Mouse (Mus musculus): Measurements from ENCODE around the gene Oas1a.
A peak's percentile ranks its signal among the peaks of the same experiment; 100 is the strongest.
"Not testable (repeated sequence)": the region's sequence is repeated elsewhere in the genome, so short reads cannot be mapped to it uniquely, and the experiment has no call there.

The Oas1a gene

GRCm38 (mm10) chr5:120892243-120892660 is 15.1 kb downstream of the Oas1a start:
- DNase-seq: no peak

GRCm38 (mm10) chr5:120891566-120892242 is 15.6 kb downstream of the Oas1a start:
- not testable (repeated sequence) for DNase-seq

- no peak for DNase-seq
Measured at GRCm38 (mm10) chr5:120890991-120891390, 16.3 kb downstream of the Oas1a start.

GRCm38 (mm10) chr5:120890026-120890425 is 17.3 kb downstream of the Oas1a start:
- DNase-seq: no peak

- not testable (repeated sequence) for DNase-seq
Measured at GRCm38 (mm10) chr5:120888294-120888815, 19.0 kb downstream of the Oas1a start.

- DNase-seq: no peak
Measured at GRCm38 (mm10) chr5:120887831-120888230, 19.5 kb downstream of the Oas1a start.

GRCm38 (mm10) chr5:120887413-120887812 is 19.9 kb downstream of the Oas1a start, which contains the start of gene Oas1g:
Gene Oas1g (minus strand): TSS chr5:120887613.
- DNase-seq: not testable (repeated sequence)

GRCm38 (mm10) chr5:120881681-120882080 is 25.6 kb downstream of the Oas1a start:
- not testable (repeated sequence) for DNase-seq

GRCm38 (mm10) chr5:120878803-120879202 is 28.5 kb downstream of the Oas1a start:
- not testable (repeated sequence) for DNase-seq

- not testable (repeated sequence) for DNase-seq
Measured at GRCm38 (mm10) chr5:120877407-120877806, 29.9 kb downstream of the Oas1a start.

- DNase-seq: not testable (repeated sequence)
Measured at GRCm38 (mm10) chr5:120876839-120877238, 30.5 kb downstream of the Oas1a start.

GRCm38 (mm10) chr5:120871469-120871868 is 35.9 kb downstream of the Oas1a start:
- no peak for DNase-seq

GRCm38 (mm10) chr5:120870782-120871181 is 36.5 kb downstream of the Oas1a start:
- DNase-seq: no peak

- DNase-seq: no peak
Measured at GRCm38 (mm10) chr5:120870081-120870480, 37.2 kb downstream of the Oas1a start.

- no peak for DNase-seq
Measured at GRCm38 (mm10) chr5:120869436-120870015, 37.8 kb downstream of the Oas1a start.

- DNase-seq: no peak
Measured at GRCm38 (mm10) chr5:120865336-120865860, 41.9 kb downstream of the Oas1a start.

GRCm38 (mm10) chr5:120861121-120861520 is 46.2 kb downstream of the Oas1a start, which contains the start of gene Oas1h:
Gene Oas1h (plus strand): TSS chr5:120861421.
- no peak for DNase-seq

GRCm38 (mm10) chr5:120859241-120859640 is 48.1 kb downstream of the Oas1a start:
- DNase-seq: no peak

- DNase-seq: peak; percentile 31
Measured at GRCm38 (mm10) chr5:120849601-120850136, 57.7 kb downstream of the Oas1a start.

- DNase-seq: no peak
Measured at GRCm38 (mm10) chr5:120847067-120847466, 60.3 kb downstream of the Oas1a start, which contains the start of gene Oas1f. Gene Oas1f (plus strand): TSS chr5:120847367.
